Mouse (Mus musculus) hindbrain, embryonic 14.5 days (tissue): ENCODE measurements around the gene Gm10228. TPM values are rescaled to one million over a fixed set of nuclear protein-coding genes. Genes with fewer than 3 reads are reported as not detected.

ENCODE experiments used
- polyA plus RNA-seq: library from polyadenylated mRNA; unstranded; fragments of >200 nt; fragmentation: Nextera tagmentation; extraction: Ambion mirVana; gene quantifications from 2 replicates; pipeline ENCODE4 v1.2.1, GENCODE M21; 2014

The Gm10228 gene
- polyA plus RNA-seq, 1 experiment from 2014 or later = not detected

Other genes starting within 250 kb of the Gm10228 start
- not detected in 2 replicates for gene Gm20741, start 229.3 kb downstream of the Gm10228 start, polyA plus RNA-seq
- gene Krtap15, start 221.3 kb downstream of the Gm10228 start, polyA plus RNA-seq = not detected in 2 replicates
- gene Krtap14, start 215.3 kb downstream of the Gm10228 start, polyA plus RNA-seq = not detected in 2 replicates
- not detected in 2 replicates for gene Krtap19-1, start 172.1 kb downstream of the Gm10228 start, polyA plus RNA-seq
- gene Krtap19-2, start 167.2 kb downstream of the Gm10228 start, polyA plus RNA-seq = not detected in 2 replicates
- gene Krtap19-3, start 163.4 kb downstream of the Gm10228 start, polyA plus RNA-seq = not detected in 2 replicates
- not detected in 2 replicates for gene Krtap19-4, start 156.4 kb downstream of the Gm10228 start, polyA plus RNA-seq
- gene Krtap19-5, start 145.0 kb downstream of the Gm10228 start, polyA plus RNA-seq = not detected in 2 replicates
- not detected in 2 replicates for gene Krtap19-9b, start 109.2 kb downstream of the Gm10228 start, polyA plus RNA-seq
- gene Krtap16-3, start 78.6 kb downstream of the Gm10228 start, polyA plus RNA-seq = not detected in 2 replicates
- not detected in 2 replicates for gene Krtap22-2, start 30.7 kb downstream of the Gm10228 start, polyA plus RNA-seq
- gene Gm10229, start 26.2 kb downstream of the Gm10228 start, polyA plus RNA-seq = not detected in 2 replicates
- not detected in 2 replicates for gene Krtap6-1, start 9.8 kb downstream of the Gm10228 start, polyA plus RNA-seq
- not detected in 2 replicates for gene Krtap6-5, start 6.4 kb upstream of the Gm10228 start, polyA plus RNA-seq
- gene 1110025L11Rik, start 22.5 kb upstream of the Gm10228 start, polyA plus RNA-seq = not detected in 2 replicates
- gene Krtap6-3, start 42.5 kb upstream of the Gm10228 start, polyA plus RNA-seq = not detected in 2 replicates
- not detected in 2 replicates for gene Gm6358, start 99.4 kb upstream of the Gm10228 start, polyA plus RNA-seq
- not detected in 2 replicates for gene Gm10061, start 109.6 kb upstream of the Gm10228 start, polyA plus RNA-seq
- not detected in 2 replicates for gene Gm9789, start 116.5 kb upstream of the Gm10228 start, polyA plus RNA-seq
- not detected in 2 replicates for gene Gm7735, start 128.0 kb upstream of the Gm10228 start, polyA plus RNA-seq
- not detected in 2 replicates for gene 1110057P08Rik, start 133.3 kb upstream of the Gm10228 start, polyA plus RNA-seq
- gene Krtap20-2, start 164.4 kb upstream of the Gm10228 start, polyA plus RNA-seq = not detected in 2 replicates